Mouse (Mus musculus) thymus, postnatal 4 days (tissue): ENCODE results near the gene Rbp7.
"Not testable (repeated sequence)": the region's sequence is repeated elsewhere in the genome, so short reads cannot be mapped to it uniquely, and the experiment has no call there.

Experiments used
- DNase-seq: peaks from one replicate; pipeline ENCODE4 v3.0.0; 2021

The Rbp7 gene

DNA sequence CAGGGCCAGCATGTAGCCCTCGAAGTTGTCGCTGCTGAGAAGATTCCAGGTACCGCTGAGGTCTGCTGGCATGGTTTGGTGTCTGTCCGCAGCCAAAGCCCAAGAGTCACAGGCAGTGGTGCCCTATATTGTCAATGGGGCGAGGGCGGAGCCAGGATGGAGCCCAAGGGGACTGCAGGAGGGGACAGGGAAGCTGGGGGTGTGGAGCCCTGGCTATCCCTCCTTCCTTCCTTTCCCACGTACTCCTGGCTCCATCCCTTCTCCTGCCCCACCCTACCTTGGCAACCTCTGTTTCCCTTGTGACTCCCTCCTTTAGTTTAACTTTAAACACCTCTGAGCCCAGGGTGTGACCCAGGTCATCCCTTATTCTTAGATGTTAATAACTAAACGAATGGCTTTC lies at the start of gene Rbp7:
TSS of gene Rbp7 (minus strand) at position 100 of the 400 bp plus-strand sequence.
- DNase-seq, result no peak

DNA sequence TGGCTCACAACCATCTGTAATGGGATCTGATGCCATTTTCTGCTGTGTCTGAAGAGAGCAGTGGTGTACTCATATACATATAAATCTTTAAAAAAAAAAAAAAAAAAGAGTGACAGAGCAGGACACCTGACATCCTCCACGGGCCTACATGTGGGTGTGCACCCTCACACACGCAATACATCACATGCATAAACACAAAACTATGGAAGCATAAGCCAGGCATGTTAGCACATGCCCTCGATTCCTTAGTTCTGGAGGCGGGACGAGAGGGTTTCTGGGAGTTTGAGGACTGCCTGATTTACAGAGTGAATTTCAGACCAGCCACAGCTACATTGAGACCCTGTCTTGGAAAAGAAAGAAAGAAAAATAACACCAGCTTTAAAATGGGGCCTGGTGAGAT lies 49.6 kb upstream of the Rbp7 start:
- no peak for DNase-seq

DNA sequence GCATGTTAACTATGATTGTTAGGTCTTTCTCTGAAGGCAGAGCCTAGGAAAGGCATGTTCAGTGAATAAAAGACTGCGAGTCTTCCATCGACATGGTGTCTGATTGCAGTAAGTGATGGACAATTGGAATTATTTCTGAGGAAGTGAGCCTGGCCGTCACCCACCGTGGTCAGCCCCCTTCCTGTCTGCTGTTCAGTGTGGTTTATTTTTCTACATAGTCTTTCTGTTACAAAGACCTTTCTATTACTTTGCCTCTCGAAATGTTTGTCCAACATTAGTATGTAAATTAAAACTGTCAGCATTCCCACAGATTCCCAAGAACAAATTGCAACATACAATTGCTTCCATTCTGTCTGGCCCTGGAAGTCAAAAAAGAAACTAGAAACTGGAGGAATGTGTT lies 45.0 kb upstream of the Rbp7 start:
- no peak for DNase-seq

DNA sequence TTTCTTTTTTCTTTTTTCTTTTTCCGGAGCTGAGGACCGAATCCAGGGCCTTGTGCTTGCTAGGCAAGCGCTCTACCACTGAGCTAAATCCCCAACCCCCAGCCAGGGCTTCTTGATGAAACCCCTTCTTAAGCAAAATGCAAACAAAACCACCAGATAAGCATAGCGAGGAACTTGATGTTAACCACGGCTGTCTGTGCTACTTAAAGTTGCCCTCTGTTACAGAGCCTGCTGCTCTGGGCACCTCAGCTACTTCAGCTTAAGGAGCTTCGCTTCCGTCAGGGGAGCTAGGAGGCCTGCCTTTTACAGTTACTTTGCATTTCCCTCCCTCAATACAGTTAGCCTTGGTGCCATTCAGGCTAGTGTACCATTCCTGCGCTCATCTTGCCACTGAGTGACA lies 44.1 kb upstream of the Rbp7 start:
- DNase-seq, result no peak

DNA sequence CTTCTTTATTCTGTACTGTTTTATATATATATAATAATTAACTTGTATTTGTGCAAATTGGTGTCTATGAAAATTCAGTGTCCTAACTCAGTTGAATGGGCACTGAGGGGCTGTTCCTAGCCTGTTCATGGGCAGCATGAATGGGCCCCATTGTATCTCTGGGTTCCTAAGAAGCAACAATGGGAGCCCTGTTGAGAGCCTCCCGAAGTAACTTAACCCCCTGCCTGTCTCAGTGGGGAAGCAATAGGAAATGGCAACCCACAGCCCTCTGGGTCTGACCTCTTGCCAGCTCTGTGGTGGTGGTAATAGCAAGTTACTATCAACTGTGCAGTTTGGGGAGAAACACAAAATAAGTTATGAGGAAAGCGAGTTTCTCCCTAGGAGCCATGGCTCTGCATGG lies 41.8 kb upstream of the Rbp7 start:
- no peak for DNase-seq

DNA sequence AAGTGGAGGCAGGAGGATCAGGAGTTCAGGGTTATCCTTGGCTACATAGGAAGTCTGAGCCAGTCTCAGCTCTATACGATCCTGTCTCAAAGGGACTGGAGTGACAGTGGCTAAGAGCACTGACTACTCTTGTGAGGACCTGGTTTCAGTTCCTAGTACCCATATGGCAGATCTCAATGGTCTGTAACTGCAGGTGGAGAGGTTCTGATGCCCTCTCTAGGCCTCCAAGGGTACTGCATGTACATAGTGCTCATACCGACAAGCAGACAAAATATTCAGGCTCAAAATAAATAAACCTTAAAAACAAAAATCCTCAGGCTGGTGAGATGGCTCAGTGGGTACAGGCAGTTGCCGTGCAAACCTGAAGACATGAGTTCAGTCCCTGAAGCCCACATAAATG lies 36.4 kb upstream of the Rbp7 start:
- DNase-seq, result no peak

DNA sequence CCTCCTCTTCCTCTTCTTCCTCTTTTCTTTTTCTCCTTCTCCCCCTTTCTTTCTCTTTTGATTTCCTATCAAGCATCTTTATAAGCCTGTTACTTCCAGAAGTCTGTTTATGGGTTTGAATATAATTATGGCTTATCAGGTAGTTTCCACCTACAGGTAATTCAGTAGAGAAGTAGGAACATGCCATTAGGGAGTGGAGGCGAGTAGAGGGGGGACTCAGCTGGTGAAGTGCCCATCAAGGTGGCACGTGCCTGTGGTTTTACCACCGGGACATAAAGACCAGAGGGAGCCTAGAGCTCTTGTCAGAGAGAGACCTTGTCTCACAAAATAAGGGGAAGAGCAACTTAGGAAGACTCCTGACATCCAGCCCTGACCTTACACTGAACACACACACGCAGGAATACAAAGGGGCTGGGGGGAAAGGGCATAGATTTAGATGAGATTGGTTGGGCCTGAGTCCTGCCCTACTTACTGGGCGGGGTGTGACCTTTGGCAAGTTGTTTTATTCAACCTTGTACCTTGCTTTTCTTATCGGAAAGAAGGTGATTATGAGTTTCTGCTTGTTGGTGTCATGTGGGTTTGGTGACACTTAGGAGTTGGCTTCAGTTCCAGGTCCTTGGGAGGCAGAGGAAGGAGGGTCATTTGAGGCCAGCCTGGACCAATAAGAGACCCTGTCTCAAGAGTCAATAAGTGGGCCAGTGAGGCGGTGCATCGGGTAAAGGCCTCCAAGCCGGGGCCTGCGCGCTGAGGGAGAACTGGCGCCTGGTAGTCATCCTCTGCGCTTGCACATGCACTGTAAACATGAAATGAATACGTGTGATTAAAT lies 34.9 kb upstream of the Rbp7 start:
- no peak for DNase-seq

DNA sequence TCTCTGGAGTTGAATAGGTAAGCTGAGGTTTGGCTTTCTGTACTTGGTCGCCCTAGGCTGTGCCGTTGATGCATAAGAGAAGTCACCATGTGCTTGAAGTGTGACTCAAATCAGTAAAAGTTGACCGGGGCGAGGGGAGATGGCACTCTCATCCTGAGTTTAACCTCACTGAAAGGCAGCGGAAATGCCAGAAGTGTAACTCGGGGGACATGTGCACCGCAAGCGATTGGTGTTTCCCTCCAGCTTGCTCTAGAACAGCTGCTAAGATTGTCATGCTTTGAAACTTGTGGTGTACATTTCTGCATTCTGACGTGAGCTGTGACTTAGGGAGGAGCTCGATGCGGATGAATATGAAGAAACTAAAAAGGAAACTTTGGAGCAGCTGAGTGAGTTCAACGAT lies 33.0 kb upstream of the Rbp7 start:
- DNase-seq, result no peak

DNA sequence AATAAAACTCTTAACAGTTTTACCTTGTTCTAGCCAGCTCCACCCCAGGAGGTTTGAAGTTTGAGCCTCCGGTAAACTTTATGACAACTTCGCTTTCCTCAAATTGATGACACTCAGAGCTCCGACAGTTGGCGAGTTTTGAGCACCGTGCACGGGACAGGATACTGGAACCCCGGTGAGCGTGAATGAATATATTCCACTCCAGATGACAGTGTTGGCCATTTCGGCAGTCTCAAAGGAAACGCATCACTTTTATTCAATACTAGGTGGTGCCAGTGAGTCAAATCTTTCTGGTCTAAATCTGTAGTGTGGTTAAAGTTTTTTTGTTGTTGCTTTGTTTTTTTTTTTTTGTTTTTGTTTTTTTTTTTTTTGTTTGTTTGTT lies 31.0 kb upstream of the Rbp7 start:
- DNase-seq, result peak; percentile 40

DNA sequence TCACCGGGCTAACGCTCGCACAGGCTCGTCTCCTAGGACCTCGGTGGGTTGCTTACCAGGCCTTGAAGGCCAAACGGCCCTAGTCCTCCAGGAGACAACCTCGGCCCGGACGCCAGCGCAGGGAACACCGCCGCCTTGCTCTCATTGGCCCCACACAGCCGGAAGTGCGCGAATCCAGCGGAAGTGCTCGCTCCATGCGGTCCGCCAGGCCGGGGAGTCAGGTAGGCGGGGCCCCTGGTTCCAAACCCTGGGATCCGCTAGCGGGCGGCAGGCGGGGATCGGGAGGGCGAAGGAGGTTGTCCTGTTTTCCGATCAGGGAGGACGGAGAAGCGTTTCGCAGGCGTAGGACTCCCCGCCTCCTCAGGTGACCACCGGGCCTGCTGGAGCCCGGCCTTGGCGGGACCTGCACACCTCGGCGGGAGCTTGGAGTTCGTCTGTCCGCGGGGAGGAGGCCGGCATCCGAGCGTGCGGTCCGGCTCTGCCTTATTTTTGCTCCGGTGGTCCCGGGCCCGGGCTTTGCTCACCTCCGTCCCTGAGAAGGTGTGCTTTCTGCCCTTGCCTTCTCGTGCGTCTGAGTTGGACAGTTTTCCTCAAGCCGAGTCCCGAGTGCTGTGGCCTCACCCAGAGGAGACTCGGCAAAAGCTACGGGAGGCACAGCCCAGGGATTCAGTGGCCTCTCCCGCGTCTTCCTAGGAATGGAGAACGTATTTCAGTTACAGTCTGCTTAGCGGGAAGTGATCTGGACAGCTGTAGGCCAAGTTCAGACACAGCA lies 30.5 kb upstream of the Rbp7 start, which contains the start of the genes Nmnat1 and Lzic:
TSS of gene Nmnat1 (minus strand) at position 150 of the 772 bp plus-strand sequence.
TSS of gene Lzic (plus strand) at position 177 of the 772 bp plus-strand sequence.
- peak; percentile 92 for DNase-seq

DNA sequence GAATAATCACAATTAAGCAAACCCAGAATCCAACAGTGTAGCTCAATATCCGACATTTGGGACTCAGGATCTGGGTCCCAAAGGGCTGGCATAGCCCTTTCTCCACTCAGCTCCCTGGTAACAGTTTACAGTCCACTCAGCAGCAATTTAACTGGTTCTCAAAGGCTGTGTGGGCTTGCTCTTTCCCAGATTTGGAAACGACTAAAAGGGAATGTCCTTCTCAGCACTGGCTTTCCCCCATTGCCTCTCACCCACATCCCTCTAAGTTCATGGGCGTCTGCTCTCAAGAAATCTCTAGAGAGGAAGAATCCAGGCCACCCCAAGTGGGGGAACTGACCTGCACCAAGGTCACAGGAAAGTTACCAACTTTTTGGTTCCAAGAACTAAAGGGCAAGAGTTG lies 29.8 kb upstream of the Rbp7 start:
- DNase-seq, result no peak

DNA sequence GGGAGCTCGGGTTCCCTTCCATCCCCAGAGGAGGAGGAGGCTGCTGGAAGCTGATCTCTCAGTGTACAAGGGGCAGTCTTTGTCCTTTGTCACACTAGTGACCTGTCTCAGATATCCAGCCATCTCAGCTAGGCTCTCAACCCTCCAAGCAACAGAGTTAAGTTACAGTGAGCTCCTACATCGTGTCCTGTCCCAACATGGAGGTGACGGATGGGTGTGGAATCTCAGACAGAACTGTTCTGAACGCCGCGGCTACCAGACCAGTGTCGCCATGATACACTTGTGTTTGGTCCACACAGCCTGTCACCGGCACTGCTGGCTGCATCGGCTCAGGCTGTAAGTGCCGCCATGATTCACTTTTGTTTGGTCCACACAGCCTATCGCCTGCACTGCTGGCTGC lies 22.3 kb upstream of the Rbp7 start, which contains the start of gene Tmem274:
TSS of gene Tmem274 (plus strand) at position 301 of the 400 bp plus-strand sequence.
- DNase-seq, result no peak

DNA sequence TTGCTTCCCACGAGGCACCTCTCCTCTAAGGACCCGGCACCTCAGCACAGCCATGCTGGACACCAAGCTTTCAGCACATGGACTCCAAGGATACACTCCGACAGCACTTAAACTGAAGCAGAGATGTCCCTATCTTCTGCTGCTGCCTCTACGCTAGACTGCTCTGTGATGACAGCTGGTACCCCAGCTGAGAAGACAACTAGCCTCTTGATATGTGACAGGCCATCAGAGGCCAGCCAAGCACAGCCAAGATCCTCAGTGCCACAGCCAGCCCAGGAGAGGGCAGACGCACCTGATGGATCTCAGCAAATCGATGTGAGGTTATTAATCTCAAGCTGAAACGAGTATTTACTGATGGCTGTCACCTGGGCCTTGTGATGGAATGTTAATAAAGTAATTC lies 20.3 kb upstream of the Rbp7 start:
- no peak for DNase-seq

DNA sequence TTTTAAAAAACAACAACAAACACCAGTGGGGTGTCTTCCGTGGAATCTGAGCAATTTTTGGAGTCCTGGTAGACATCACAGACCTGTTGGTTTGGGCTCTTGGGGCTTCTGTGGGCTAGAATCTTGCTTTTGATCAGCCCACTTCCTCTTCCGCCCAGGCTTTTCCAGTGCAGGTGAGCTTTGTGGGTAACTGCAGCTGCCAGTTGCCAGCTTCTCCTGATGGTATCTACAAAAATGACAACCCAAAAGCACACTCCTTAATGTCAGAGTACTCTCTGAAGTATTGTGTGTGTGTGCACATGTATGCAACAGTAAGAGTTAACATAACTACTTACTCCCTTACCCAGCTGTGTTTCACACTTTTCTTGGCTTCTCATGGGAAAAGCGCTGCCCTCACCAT lies 14.8 kb upstream of the Rbp7 start:
- DNase-seq, result peak; percentile 75

DNA sequence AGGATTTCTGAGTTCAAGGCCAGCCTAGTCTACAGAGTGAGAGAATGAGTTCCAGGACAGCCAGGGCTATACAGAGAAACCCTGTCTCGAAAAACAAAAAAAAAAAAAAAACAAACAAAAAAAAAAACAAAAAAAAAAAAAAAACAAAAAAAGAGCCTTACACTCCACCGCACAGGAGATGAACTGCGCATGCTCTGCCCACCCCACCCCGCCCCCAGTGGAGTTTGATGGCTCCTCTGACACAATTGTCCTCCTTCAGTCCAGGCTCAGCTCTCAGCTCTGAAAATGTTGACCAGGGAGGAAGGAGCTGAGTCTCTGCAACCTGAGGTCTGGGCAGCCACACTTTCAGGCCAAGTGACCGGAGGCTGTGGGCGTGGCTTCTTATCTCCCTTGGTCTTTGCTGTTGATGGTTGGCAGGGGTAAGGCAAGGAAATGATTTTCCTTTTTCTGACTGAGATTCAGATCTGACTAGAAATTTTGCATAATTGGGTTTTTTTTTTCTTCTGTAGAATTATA lies 8.7 kb upstream of the Rbp7 start:
- peak; percentile 39 for DNase-seq

DNA sequence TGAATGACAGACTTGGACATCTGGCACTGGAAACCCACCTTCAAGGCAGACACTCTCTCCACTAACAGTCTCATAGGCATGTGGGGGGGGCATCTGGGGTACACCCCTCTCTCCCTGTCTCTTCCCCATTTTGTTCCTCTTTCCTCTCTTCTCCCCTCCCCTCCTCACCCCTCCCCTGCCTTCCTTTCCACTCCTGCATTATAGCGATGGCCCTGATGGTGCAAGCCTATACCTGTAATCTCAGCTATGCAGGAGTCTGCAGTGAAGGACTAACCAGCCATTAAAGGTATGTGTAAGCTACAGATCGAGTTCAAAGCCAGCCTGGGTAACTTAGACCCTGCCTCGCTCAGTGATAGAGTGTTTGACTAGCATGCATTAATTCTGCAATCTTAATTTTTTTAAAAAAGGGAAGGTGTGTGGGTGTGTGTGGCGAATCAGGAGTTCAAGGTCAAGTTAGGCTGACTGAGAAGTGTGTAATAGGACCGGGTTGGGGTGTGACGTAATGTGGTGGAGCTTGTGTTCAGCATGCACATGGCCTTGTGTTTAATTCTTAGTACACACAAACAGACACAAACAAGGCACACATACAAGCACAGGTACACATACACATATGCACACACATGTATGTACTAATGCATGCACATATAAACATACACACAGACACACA lies 7.7 kb upstream of the Rbp7 start:
- DNase-seq, result no peak

DNA sequence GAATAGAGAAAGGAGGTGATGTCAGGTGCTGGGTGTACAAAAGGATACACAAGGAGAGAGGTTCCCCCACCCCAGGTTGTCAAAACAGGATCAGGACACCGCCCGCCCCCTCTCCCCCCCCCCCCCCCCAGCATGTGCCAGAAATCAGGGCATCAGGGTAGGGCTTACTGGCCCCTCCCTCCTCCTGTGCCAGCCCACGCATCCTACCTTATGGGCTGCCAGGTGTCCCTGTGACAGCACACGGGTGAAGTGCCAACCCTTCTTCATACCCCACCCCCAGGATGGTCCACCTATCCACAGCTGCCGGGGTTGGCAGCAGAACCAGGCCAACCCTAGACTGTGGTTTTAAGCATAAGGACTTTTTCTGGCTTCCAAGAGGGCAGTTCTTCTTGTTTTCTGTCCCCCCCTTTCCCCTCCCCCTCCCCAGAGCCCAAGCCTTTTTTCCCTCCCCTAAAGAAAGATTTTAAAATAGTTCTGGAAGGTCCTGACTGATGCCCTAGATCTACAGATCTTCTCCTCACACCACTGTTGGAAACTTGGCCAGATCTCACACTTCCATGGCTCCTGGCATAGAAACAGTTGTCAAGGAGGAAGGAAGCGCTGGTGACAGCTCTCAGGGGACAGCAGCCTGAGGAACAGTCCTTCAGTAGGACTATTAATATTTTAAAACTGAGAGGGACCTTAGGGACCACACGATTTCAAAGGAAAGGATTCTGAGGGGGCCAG lies 7.0 kb upstream of the Rbp7 start:
- no peak for DNase-seq

DNA sequence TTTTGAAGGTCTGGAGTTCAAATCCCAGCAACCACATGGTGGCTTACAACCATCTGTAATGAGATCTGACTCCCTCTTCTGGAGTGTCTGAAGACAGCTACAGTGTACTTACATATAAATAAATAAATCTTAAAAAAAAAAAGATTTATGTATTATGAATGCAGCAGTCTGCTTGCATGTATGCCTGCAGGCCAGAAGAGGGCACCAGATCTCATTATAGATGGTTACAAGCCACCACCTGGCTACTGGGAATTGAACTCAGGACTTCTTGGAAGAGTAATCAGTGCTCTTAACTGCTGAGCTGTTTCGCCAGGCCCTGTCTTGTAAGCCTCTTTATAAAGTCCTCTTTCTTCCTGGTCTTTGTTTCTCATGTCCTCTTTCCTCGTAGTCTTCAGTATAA lies 5.7 kb upstream of the Rbp7 start:
- not testable (repeated sequence) for DNase-seq

DNA sequence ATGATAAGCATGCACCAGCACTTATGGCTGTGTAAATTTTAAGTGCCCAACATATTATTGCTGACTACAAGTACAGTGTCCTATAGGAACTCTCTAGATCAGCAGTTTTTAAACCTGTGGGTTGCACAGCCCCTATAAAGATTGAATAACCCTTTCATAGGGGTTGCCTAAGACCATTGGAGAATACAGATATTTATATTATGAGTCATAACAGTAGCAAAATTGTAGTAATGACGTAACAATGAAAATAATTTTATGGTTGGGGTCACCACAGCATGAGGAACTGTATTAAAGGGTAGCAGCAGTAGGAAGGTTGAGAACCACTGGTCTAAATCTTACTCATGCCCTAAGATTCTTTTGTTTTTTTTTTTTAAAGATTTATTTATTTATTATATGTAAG lies 4.6 kb upstream of the Rbp7 start:
- DNase-seq, result no peak

DNA sequence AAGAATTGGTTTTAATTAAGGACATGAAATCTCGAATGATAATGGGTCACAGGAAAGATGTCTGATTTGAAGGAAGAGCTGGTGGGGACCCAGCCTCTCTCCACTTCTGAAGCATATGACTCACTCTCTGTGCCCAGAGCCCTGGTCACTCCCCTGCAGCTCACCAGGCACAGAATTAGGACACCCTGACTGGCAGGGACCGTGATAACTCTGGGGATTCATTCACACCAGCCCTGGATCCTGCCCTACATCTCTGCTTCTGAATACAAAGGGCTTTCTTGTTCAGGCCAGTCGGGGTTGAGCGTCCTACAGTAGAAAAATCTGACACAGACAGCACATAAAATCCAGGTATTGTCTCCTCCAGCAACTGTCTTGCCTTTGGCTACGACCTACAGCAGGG lies 3.7 kb upstream of the Rbp7 start:
- no peak for DNase-seq

DNA sequence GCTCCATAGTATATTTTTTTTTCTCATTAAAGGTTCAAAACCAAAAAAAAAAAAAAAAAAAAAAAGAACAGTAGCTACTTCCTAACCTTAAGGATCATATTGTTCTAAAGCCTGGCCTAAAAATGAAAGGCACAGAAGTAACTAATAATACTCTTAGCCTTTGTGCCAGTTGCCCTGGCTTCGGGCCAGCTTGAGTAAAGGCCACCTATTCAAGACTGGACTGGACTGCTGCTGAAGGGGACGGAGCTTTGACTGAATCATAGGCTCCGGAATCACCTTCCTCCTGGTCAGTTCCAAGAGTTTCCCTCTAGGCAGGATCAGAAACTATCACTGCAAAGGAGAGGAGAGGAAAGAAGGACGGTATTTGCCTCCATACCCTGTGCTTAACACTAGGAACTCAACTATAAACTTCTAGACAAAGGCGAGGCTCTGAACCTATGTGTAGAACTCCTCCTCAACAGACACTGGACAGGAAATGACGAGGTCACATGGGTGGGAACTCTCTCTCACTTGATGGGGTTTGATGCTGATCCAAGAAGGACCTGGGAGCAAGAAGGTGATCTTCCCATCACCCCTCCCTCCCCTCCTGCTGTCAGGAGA lies 3.2 kb upstream of the Rbp7 start:
- DNase-seq, result no peak

DNA sequence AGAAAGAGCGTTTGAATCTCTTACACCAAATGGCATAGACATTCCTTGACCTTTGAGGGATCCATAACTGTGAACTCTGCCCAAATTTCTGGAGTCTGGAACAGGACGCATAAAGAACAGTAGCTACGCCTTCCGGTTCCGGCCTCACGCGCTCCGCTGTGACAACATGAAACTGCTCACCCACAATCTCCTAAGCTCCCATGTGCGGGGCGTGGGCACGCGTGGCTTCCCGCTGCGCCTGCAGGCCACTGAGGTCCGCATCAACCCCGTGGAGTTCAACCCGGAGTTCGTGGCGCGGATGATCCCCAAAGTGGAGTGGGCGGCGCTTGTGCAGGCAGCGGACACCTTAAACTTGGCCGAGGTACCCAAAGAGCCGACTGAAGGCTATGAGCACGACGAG lies 2.4 kb upstream of the Rbp7 start:
- not testable (repeated sequence) for DNase-seq
